Mouse (Mus musculus) left cerebral cortex, postnatal 10 days (tissue): ENCODE measurements at regions not wholly inside any gene's neighbourhood (a gene's known extent, or its start where the extent isn't known, plus 50 kb on each side); places are given as distances from the start of the nearest gene placed in this dataset.

Source experiments
- DNase-seq, 2 experiments: peaks; one replicate each; pipeline ENCODE4 v3.0.0; 2021 to 2022; ENCODE audit warnings: low spot score in 2 of 2, mixed read lengths in 1 of 2; ENCODE audit errors: extremely low spot score in 1 of 2
- intact Hi-C: fragments of 180-260 bp; cut with DNase I; formaldehyde crosslinking; loops from one replicate; pipeline ENCODE4 v1.15.1; 2025

GRCm38 (mm10) chr8:92515385-92515784 lies 158.0 kb downstream of the Irx5 start:
- no peak for DNase-seq
- intact Hi-C loops, result no loop called here

DNA sequence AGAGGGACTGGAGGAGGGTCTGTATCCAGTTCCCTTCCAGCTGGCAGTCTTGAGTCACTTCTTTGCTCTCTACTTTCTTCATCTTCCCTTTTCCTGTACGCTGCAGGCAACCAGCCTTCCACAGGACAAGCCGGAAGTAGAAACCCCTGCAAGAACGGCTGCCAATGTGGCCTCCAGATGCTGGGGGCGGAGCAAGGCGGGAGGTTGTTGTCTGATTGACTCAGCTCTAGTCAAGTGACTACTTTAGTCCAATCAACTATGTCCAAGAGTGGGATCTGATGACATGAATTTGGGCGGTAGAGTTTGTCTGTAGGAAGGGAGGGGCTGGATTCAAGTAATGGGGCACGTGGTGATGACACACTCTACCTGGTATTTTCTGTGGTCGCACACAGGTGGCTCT lies 156.1 kb upstream of the Irx6 start:
- intact Hi-C loops, result no loop called here
- DNase-seq, result no peak

DNA sequence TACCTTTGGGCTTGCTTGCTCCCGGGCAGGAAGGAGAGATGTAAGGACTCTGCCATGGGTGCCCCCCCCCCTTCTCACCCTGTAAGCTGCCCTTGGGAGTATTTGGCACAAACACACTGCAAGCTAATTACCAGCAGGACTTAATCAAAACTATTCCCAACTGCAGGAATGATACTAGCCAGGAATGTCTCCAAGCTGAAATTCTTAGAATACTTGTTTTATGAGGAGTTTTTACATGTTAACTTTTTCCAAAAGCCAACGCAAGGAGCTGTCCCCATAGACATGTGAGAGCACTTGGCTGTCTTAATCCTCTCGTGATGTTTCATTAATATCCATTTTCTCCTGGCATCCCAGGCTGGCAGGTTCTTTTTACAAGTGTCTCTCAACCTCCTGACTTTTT lies 155.6 kb upstream of the Irx6 start:
- DNase-seq, result no peak
- intact Hi-C loops, result no loop called here

- intact Hi-C loops, result no loop called here
Measured at GRCm38 (mm10) chr8:92522519-92522918, 151.6 kb upstream of the Irx6 start.

GRCm38 (mm10) chr8:92529756-92530155 lies 144.3 kb upstream of the Irx6 start:
- intact Hi-C loops, result no loop called here
- no peak for DNase-seq

More at GRCm38 (mm10) chr8:92522519-92522918, 151.6 kb upstream of the Irx6 start:
- no peak for DNase-seq

GRCm38 (mm10) chr8:92540636-92541035 lies 133.5 kb upstream of the Irx6 start:
- intact Hi-C loops, result no loop called here
- no peak for DNase-seq

DNA sequence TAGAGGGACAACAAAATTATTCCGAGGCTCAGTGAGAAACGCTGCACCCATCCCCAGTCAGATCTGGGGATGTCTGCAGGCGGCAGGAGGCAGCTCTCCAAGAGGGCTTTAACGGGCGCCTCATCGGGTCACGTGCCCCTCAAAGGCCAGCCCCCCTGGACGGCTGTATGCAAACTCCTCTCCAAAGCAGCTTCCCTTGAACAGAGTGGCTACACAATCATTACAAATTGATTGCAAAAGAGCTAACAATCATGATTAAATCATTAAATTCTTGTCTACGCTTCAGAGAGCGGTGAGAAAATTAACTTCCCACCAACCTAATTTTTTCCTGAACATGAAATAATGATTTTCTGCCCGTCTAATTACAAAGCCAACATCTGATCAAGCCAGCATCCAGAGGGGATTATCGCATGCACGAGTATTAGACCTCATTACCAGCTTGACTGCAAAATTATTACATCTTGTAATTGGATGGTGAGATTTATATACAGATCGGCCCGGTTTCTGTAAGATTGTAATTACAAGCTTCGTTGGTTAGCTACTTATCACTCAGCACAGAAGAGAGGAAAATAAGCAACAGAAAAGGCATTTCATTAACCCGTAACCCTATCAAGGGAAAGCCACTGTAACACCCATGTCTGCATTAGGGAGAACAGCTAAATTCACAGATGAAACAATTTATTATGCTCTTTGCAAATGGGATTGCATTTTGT lies 128.6 kb upstream of the Irx6 start:
- DNase-seq, result peak in 1 of 2 experiments; percentile 23
- intact Hi-C loops, result no loop called here

GRCm38 (mm10) chr8:92555140-92555539 lies 118.9 kb upstream of the Irx6 start:
- intact Hi-C loops, result no loop called here
- no peak for DNase-seq

DNA sequence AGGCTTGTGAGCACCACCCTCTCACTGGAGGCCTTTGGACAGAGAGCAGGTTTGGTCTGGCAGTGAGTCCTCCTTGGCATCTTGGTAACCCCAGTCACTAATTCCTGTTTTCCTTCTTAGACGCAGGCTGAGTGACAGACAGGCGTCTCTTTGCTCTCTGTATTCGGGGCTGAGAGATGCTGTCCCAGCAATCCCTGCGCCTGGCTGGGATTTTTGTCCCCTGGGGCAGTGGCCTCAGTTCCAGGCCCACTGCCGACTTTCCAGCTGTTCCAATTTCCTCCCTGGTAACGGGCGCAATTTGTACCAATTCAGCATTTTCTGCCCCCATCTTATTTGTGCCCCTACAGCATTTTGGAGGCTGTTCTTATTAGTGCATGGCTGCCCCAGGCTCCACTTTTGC lies 118.5 kb upstream of the Irx6 start:
- DNase-seq, result no peak
- intact Hi-C loops, result no loop called here

- intact Hi-C loops, result no loop called here
- DNase-seq, result no peak
Measured at GRCm38 (mm10) chr8:92562471-92562870, 111.6 kb upstream of the Irx6 start.

DNA sequence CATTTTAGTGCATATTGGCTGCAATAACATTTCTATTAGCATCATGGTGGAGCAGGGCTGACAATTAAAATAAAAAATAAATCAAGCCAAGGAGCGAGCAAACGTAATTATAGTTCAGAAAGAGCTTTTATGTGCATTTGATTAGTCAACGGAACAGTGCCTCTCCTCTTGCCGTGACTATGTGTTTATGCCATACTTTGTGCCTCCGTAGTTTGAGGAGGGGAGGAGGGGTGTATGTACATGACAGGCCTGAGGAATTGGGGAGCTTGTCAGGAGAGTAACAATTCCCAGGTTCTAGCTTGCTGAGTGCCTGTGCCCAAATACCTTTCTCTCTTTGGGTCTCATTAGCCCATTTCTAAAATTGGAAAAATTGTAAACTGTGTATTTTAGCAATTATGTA lies 111.1 kb upstream of the Irx6 start:
- DNase-seq, result no peak
- intact Hi-C loops, result no loop called here

- intact Hi-C loops, result no loop called here
- DNase-seq, result no peak
Measured at GRCm38 (mm10) chr8:92569650-92570049, 104.4 kb upstream of the Irx6 start.

GRCm38 (mm10) chr8:92579446-92579845 lies 94.6 kb upstream of the Irx6 start:
- peak in 1 of 2 experiments; percentile 22 for DNase-seq
- intact Hi-C loops, result no loop called here

- intact Hi-C loops, result no loop called here
- no peak for DNase-seq
Measured at GRCm38 (mm10) chr8:92581051-92581450, 93.0 kb upstream of the Irx6 start.

DNA sequence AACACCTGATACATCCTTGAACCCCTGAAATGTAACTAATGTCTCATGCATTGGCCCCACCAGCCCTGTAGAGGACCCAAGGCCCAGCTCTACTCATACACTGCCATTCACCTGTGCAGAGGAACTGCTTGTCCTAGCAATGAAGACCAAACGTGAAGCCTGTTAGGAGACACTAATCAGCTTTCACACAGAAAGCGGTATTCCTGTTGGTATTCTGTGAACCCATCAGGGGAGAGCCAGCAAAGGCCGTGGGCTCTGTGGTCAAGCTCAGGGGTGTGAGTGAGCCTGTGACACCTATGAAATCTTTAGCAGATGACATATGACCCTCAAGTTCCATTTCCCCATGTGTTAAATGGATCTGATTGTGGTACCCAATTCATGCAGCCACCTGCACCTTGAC lies 73.3 kb upstream of the Irx6 start:
- intact Hi-C loops, result no loop called here
- DNase-seq, result no peak

DNA sequence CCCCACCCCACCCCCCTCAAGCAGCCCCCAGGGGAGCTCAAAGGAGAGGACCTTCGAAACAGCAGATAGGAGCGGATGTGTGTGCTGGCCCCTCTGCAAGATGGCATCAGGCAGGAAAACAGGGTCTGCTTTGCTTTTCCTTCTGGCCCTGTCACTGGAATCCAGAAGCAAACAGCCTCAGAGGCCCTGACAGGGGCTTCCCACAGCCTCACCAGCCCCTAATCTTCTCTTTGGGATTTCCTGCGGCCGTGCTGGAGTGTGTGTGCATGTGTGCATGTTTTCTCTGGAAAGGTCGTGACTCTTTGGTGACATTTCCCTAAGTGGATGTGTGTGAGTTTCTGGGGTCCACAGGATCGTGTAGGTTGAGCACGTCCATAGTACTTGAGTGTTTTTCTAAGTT lies 71.1 kb upstream of the Irx6 start:
- no peak for DNase-seq
- intact Hi-C loops, result no loop called here

GRCm38 (mm10) chr8:92605631-92606030 lies 68.5 kb upstream of the Irx6 start:
- no peak for DNase-seq
- intact Hi-C loops, result no loop called here

DNA sequence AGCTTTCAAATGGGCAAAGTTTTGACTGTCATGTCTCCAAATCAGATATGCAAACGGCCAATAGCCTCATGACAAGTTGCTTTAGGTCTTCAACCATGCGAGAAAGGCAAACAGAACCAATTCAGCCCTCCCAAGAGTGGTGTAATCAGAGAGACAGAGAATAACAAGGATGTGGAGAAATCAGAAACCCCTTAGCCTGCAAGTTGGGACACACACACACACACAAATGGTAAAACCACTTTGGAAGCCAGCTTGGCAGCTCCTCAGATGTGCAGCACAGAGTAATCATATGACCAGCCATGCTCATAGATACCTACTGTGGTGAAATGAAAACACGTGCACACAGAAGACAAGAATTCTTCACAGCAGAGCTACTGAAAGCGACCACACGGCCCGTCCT lies 66.5 kb upstream of the Irx6 start:
- DNase-seq, result no peak
- intact Hi-C loops, result no loop called here

GRCm38 (mm10) chr8:92609908-92610307 lies 64.2 kb upstream of the Irx6 start:
- DNase-seq, result no peak
- intact Hi-C loops, result no loop called here

GRCm38 (mm10) chr8:92610487-92611059 lies 63.5 kb upstream of the Irx6 start:
- intact Hi-C loops, result no loop called here

DNA sequence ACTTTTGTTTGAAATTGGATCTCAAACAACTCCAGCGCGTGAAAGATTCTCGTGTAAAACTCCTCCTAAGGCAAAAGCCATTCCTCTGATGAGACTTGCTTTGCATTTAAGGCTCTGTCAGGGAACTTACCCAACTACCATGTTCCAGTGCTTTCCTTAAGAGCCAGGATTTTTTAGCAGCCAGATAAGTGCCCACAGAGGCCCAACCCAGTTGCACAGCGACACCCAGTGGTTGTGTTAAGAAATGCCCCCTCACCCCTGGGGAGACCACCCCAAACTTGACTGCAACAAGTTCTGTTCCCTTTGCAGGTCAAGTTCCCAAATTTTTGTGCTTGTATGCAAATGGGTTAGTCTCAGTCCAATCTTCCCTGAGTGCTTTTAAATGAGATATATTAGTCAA lies 60.6 kb upstream of the Irx6 start:
- no peak for DNase-seq
- intact Hi-C loops, result no loop called here

More at GRCm38 (mm10) chr8:92610487-92611059, 63.5 kb upstream of the Irx6 start:
- no peak for DNase-seq
